Mouse (Mus musculus) olfactory bulb, adult 2 months (tissue): Measurements from ENCODE around the gene Ccdc12.

Experiments
- CTCF ChIP-seq: fragments of 200-500 bp; IDR thresholded peaks from 2 replicates; pipeline ENCODE4 v1.5.1; 2012; ENCODE audit warnings: low read depth, mild to moderate bottlenecking, low read length, moderate library complexity; ENCODE audit not compliant: insufficient read depth
- POLR2A ChIP-seq: fragments of 200-500 bp; IDR thresholded peaks from 2 replicates; pipeline ENCODE4 v1.6.1; 2012; ENCODE audit warnings: mild to moderate bottlenecking, low read depth, low read length, moderate library complexity; ENCODE audit not compliant: insufficient read depth

DNA sequence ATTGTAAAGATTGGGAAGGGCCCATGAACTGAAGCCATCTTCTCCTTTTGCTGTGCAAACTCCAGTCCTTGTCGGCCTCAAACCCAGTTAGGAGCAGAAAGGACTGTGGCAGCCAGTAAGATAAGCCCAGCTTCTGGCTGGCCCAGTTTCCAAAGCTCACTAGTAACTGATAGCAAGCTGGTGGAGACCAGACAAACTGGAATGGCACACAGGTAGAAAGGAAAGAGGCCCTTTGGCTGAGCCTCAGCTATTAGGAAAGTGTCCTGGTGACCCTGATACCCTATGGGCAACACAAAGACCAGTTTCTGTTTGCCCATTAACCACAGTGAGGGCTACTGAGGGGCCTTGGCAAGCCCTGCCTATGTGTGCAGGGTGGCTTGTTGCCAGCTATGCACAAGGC lies 46.5 kb downstream of the Ccdc12 start:
- TF ChIP-seq CTCF (no peak), POLR2A (no peak)
